Mouse (Mus musculus) left cerebral cortex, postnatal 25 days (tissue): ENCODE measurements around the gene Ctnna3. TPM values are rescaled to one million over a fixed set of nuclear protein-coding genes. Genes with fewer than 3 reads are reported as not detected.
A peak's percentile ranks its signal among the peaks of the same experiment; 100 is the strongest.
"Not testable (repeated sequence)": the region's sequence is repeated elsewhere in the genome, so short reads cannot be mapped to it uniquely, and the experiment has no call there.

Experiments used
- DNase-seq, 2 experiments: peaks; one replicate each; pipeline ENCODE4 v3.0.0; 2022; ENCODE audit warnings: low spot score in 2 of 2, mixed read lengths in 1 of 2
- intact Hi-C: fragments of 180-260 bp; cut with DNase I; formaldehyde crosslinking; loops from one replicate; pipeline ENCODE4 v1.15.1; 2025
- total RNA-seq, 2 experiments: library from RNA; stranded (reverse); gene quantifications; 2 replicates each; pipeline ENCODE4 v1.2.3; 2021

The Ctnna3 gene
- total RNA-seq, 2 experiments from 2014 or later = 2.1 to 2.2 TPM

DNA sequence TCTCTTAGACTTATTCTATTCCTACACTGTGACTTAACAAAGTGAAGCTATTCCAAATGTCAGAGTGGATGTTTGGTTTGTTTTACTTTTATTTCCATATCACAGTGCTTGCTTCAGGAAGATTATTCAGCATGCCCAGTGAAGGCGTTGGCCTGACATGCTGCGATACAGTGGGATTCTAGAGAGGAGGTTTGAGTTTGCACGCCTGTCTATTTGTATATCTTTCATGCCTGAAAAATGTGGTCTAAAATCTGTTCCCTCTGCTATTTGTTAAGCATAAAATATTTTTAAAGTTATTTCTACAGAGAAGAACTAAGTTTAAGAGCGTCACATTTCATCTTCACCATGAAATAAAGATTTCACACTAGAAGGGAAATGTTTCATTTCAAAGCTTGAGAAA is 813.5 kb downstream of the Ctnna3 start:
- intact Hi-C loops = no loop called here

DNA sequence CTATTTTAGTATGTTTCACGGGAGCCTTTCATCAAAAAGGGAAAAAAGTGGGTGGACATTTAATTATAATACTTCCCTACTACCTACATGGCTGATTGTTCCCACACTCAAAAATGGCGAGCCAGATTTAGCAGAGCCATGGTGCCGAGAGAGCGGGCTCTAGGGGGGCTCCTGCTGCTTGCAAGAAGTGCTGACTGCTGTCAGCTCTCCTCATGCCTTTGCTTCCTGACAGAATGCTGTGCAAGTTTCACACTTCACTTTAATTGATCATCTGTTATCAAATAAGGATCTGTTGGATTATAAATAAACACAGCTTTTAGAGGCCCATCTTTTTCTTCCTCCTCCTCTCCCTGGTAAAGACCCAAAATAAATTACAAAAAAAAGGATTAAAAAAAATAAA is 838.3 kb downstream of the Ctnna3 start:
- intact Hi-C loops = no loop called here

More for the DNA sequence above, 813.5 kb downstream of the Ctnna3 start:
- DNase-seq = peak in 1 of 2 experiments; percentile 60

DNA sequence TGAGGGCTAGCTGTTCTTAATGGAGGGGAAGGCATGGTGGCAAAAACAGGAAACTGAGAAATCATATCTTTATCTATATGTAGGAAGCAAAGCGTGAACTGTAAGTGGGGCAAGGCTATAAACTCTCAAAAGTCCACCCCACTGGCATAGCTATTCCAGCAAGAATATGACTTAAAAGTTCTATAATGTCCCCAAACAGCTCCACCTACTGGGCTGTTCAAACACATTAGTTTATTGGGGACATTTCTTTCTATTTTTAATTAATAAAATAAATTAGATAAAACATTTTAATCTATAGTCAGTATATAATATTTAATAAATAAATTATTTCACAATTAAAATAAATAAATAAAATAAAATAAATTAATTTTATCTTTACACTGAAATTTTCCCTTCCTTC is 845.2 kb downstream of the Ctnna3 start:
- intact Hi-C loops = loop anchor here (10.0 kb wide), 1 partner anchor 190 kb away; no protein-coding TSS in a partner anchor
- no peak for DNase-seq

More for the DNA sequence above, 838.3 kb downstream of the Ctnna3 start:
- DNase-seq = peak; percentile 23 to 67

DNA sequence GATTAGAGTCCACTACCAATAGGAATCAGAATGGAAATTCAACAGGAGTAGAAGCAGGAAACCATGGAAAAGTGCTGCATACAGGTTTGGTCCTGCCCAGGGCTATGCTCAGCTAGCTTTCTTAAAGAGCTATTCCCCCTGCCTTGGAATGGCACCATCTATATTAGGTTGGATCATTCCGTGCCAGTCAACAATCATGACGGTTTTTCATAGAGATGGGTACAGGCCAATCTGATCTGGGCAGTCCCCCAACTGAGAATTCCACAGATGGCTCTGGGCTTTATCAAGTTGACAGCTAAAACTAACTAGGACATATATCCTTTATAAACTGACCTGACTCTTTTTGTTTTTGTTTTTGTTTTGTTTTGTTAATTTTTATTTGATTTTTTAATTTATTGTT is 848.9 kb downstream of the Ctnna3 start:
- DNase-seq = no peak
- intact Hi-C loops = loop anchor here (10.0 kb wide), 1 partner anchor 194 kb away; no protein-coding TSS in a partner anchor

DNA sequence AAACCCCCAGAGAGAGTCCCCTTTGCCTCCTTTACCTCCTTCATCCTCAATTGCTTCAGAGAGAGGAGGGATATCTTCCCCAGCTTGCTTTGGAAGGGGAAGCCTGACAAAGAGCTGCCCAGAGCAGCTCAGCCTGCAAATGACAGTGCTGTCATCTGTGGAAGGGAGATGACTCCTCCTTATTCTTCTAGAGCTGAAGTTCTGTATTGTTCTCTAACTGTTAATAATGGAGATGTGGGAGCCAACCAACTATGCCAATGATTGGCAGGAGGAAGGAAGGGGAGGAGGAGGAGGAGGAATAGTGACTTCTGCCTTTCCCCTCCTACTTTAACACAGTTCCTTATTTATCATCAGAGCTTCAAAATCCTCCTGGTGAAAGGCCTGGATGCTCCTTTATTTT is 875.9 kb downstream of the Ctnna3 start:
- no peak for DNase-seq

DNA sequence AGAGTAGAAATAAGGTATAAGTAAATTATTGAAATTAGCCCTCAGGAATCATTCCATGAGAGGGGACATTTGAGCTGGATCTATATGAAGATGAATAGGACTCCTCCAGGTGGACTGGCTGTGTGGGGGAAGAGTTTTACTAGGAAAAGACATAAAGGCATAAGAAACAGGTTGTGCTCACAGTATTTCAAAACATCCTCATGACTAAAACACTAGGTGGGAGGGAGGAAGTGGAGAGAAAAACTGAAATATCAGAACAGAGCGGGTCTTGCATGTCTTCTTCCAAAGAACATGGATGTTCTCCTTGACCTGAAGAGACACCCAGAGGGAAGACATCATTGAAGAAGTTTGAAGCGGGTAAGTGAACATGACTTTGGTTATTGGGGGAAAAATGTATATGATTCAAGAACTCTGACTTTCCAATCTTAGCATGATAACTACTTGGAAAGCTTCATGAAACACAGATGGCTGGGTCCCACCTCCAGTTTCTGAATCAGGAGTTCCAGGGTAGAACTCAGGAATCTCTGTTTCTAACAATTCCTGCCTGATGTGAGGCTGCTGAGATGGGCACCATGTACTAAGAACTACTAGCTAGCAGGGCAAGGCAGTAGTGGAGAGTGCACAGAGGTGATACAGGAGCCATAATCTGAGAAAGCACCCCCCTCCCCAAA is 881.9 kb downstream of the Ctnna3 start:
- peak; percentile 8 to 87 for DNase-seq
- intact Hi-C loops = loop anchor here (5.0 kb wide), 1 partner anchor 94 kb away; no protein-coding TSS in a partner anchor

More for the DNA sequence above, 875.9 kb downstream of the Ctnna3 start:
- intact Hi-C loops = no loop called here

DNA sequence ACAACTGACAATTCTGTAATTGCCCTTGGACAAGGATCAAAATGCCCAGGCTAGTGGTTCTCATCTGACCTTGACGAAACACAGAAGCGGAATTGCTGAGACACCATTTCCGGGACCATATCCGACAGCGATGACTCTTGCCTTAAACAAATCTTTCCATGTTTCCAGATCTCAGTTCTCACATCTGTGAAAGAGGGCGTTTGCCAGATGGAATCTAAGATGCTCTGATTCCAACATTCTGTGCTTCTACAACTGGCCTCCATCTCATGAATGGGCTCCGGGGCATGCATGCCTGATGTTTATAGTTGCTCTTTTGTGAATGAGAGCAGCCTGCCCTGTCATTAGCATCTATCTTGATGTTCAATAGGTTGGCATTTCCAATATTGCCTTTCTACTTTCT is 890.4 kb downstream of the Ctnna3 start:
- intact Hi-C loops = no loop called here
- peak; percentile 11 to 81 for DNase-seq

DNA sequence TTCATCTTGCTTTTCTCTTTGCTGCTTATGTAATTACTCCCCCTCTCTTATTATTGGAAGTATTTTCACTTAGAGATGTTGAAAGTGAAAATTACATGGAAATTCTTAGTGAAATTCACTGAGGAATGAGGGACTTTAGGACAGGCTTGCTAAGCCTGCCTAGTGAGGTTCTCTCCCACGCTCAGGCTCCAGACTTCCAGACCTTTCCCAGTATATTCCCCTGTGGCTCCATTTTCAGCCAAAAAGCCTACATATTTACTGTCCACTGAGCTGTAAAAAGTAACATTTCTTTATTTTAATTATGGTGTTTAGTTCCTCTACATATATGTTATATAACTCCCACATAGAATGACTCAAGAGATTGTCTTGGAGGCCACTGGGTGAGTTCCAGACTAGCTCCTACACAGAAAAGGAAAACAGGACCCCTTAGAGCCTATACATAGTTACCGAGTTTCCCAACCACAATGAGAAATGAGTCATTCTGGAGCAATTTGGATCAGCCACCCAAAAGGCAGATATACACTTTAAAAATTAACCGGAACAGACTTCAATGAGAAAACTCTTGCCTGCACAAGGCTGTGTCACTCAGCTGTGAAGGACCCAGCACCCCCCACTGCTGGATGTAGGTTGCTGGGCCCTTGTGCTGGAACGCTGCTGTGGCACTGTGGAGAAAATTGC is 912.9 kb downstream of the Ctnna3 start:
- intact Hi-C loops = loop anchor here (10.0 kb wide), 2 partner anchors 128 to 258 kb away; no protein-coding TSS in a partner anchor

DNA sequence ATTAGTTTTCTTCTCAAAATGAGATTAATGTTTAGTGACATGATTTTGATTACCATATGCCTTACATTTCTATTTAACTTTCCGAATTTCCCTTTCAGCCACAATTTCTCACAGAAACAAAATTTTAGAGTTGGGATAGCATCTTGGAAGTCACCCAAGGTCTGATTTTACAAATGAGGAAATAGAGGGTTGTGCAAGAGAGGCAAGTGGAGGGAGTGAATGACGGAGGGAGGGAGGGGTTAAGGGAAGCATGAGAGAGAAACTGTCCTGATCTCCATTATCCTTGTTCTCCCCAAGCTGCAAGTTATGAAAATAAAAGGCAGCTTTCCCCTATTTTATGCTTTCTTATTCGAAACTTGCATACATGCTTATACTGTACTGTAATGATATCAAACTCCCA is 943.4 kb downstream of the Ctnna3 start:
- intact Hi-C loops = no loop called here
- no peak for DNase-seq

More for the DNA sequence above, 912.9 kb downstream of the Ctnna3 start:
- DNase-seq = peak; percentile 8 to 90

DNA sequence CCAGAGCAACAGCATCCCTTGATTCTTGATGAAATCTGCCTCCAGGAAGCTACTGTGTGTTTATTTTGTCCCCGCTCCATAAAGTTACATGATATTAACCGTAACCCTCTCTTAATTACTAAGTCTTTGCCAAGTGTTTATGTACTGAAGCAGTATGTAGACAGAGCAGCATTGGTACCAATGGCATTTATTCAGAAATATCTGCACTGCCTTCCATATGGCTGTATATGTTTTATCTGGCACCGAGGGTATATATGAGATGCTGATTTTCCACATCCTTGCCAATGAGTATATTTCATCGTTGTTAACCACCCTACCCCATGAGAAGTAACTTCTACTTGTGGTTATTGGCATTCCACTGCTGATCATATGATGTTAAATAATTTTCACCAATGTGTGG is 947.9 kb downstream of the Ctnna3 start:
- intact Hi-C loops = no loop called here
- DNase-seq = no peak

DNA sequence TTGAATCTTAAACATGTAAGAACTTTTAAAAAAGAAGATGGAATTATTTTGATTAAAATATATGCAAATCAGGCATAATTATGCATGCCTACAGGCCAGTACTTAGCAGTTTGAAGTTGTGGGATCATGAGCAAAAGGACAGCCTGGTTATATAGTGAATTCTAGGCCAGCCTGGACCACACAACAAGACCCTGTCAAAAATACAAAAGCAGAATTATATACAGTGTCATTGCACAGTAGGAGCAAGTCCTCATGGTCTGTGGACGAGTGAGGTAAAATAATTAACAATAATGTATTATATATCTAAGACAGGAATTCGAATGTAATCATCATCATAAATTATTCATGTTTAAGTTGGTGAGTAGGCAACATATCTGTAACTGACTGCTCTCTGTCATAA is 966.7 kb downstream of the Ctnna3 start:
- no peak for DNase-seq
- intact Hi-C loops = no loop called here

DNA sequence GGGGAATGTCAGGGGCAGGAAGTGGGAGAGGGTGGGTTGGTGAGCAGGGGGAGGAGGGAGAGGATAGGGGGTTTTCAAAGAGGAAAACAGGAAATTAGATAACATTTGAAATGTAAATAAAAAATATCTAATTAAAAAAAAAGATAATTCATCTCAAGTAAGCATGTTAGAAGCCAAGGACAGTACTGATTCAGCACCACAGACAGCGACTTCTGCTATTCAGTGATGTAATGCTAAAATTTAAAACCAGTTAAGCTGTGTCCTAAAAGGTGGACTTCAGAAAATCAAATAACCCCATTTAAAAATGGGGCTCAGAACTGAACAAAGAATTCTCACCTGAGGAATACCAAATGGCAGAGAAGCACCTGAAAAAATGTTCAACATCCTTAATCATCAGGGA is 988.5 kb downstream of the Ctnna3 start:
- intact Hi-C loops, DNase-seq: not testable (repeated sequence)

DNA sequence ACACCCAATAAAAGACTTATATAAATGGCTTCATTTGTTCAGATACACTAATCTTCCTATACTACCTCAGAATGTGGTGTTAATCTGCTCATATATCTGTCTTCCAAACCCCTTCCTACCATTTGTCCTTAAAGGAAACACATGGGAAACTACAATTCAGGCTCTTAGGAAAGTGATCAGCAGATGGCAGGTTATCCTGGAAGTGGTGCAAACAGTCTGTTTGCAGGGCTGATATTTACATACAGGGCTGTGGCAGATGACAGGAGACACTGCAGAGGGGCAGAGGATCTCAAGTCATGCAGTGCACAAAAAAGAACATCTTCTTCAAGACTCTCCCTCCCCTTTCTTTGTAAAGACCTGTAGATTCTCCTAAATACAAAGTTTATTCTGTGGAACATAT is 1008.8 kb downstream of the Ctnna3 start:
- intact Hi-C loops = no loop called here
- no peak for DNase-seq

DNA sequence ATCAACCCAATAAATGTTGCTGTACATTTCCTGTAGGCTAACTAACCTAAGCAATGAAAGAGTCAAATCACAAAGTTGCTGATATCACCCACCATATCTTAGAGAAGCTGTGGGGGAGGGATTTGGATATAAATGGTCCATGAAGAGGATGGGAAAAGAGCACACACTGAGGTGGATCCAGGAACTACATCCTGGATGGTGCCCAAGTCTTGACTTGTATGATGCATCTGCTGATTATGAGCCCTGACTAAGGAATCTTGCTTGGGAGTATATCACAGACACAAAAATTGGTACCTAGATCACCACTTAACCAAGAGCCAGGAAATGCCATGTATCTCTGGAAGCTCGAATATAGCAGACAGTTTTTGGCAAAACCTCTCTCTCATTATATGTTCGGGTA is 1018.7 kb downstream of the Ctnna3 start:
- intact Hi-C loops = no loop called here
- DNase-seq = peak in 1 of 2 experiments; percentile 19

DNA sequence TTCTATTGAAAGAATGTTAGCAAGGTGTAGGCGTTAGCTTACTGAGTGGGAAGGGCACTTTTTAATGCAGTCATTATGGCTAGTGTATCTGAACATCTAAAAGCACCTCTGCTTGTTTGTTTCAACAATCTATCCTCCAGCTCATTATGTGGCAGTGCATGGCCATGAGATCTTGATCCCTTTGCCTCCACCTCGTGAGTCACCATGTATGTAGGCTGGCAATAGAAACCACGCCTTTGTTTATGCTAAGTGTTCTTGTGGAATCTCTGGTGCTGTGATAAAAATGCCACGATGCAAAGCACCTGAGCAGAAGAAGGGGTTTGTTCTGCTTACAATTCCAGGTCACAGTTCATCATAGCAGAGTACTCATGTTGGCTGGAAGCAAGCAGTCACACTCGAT is 1053.4 kb downstream of the Ctnna3 start:
- peak; percentile 4 to 5 for DNase-seq
- intact Hi-C loops = no loop called here

DNA sequence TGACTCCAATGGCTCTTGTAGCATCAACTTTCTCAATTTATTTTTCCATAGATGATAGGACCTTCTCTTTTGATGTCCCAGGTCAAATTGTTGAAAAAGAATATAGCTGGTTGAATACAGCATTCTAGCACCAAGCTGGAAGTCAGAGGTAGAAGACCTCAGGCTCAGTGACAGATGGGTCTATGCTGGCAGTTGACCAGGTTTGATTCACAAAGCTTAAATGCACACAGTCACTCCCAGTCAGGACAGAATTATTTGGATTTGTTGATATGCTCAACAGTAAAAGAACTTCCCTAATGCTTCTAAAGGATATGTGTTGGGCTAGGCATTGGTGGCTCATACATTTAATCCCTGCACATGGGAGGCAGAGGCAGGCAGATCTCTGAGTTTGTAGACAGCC is 1059.6 kb downstream of the Ctnna3 start:
- no peak for DNase-seq
- intact Hi-C loops = no loop called here

DNA sequence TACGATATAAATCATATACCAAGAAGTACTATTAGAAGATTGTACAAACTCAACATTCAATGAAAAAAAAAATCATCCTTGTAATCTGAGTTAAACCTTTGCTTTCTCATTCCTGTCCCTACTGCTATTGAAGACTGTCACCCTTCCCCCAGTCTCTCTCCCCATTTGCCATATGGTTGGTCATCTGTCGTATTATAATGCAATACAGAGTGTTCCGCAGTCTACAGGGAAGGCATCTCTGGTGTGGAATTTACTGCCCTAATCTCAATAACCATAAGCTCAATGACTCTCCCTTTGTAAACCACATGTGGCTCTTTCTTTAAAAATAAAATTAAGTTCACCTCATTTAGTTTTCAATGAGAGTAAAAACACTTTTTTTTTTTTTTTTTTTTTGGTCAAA is 1113.7 kb downstream of the Ctnna3 start:
- intact Hi-C loops = no loop called here
- no peak for DNase-seq

DNA sequence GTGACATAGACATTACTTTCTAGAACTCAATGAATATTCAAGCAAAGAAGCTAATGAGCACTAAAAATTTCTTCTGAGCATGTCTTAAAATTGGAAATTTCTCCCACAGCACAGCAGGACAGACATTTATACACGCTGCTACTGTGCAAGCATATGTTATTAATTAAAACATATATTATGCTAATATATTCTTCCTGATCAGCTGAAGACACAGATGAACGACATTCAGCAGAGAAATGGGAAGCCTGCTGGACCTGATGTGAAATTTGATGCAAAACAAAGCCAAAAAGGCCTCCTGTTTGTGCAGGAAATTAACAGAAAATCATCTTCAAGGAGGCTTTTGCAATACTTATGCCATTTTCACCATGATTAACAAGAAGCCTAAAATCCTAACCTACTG is 1114.5 kb downstream of the Ctnna3 start:
- no peak for DNase-seq
- intact Hi-C loops = no loop called here

DNA sequence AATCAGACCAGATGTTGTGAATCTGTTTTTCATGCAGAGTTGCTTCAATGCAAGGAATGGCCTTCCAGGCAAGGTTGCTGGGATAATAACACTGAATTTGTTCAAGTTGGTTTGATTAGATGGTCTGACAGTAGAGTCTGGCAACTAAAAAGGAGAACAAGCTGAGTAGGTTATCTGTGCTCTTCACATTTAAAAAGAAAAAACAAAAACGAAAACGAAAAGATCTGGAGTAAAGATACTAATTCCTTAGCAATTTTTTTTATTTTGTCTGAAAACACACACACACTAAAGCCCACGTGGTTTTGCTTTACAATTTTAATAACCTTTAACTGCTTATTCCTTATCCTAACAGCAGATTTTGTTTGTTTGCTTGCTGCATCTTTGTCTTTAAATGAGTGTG is 1141.4 kb downstream of the Ctnna3 start:
- no peak for DNase-seq
- intact Hi-C loops = no loop called here

DNA sequence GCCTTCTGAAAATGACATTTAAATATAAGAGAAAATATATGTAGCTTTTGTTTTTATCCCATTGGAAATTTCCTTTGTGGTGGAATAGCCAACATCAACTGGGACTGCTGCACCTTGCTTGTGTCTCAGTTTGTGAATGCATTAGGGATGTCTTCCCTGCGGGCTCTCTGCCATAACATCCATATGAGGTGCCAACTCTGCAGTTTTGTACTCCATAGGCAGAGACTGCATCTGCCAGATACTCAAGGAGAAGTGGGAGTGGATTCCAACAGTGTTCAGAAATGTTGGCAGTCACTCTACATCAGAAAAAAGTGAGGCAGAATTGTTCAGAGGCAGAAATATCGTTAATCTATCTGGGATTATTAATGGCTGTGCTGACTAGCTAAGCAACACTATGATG is 1158.2 kb downstream of the Ctnna3 start:
- peak; percentile 34 to 91 for DNase-seq
- intact Hi-C loops = no loop called here

DNA sequence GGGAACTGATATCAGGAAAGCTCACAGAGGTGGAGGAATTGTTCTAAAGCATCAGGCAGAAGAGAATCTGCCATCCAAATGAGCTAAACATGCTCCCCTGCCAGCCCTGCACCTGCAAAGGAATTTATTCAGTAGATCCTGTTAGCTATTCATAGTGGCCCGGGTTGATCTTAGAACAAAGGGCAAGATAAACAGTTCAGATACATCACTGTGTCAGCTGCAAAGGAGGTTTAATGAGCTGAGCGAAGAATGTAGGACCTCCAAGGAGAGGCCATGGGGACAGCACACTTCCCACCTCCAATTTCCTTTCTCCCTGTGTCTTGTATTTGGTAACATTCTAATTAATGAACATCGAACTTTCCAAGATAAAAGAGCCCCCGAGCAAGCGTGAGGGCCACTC is 1206.9 kb downstream of the Ctnna3 start:
- intact Hi-C loops = no loop called here
- no peak for DNase-seq
